Mouse (Mus musculus) heart, postnatal 0 days (tissue): ENCODE measurements at regions not wholly inside any gene's neighbourhood (a gene's known extent, or its start where the extent isn't known, plus 50 kb on each side); places are given as distances from the start of the nearest gene placed in this dataset.

ENCODE experiments used
- CTCF ChIP-seq: IDR thresholded peaks from 2 replicates; pipeline ENCODE4 v1.5.1; 2016; ENCODE audit warnings: antibody characterized with exemption, control low read depth, low read depth
- EP300 ChIP-seq: IDR thresholded peaks from 2 replicates; pipeline ENCODE4 v1.6.1; 2016; ENCODE audit warnings: antibody characterized with exemption, low read depth

DNA sequence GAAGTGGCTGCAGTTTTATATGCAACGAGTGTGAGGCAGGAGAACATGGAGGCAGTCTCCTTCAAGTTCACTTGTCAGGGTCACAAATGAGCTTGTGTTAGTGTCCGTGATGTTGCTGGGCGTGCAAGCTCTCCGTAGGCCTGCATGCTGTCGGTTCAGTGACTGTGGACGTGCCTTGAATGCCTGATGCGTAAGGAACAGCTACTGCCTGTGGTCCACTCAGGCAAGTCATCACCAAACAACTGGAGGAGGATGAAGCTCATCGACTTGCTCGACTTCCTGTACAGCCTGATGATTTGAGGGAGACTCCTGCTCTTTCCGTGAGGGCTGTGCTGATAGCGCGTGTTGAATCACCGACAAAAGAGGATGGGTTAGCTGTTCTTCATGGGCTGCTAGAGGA, 281.9 kb upstream of the Cnr1 start:
- TF ChIP-seq CTCF (no peak), EP300 (no peak)
